Mouse (Mus musculus) heart, adult 8-10 months (tissue): Measurements from ENCODE around the gene Capn3. TPM values are rescaled to one million over a fixed set of nuclear protein-coding genes. Genes with fewer than 3 reads are reported as not detected.

ENCODE experiments used
- total RNA-seq, 4 experiments: library from RNA; stranded (reverse); gene quantifications; 2 replicates each; pipeline ENCODE4 v1.2.4; 2022

Capn3 gene
- total RNA-seq, 4 experiments from 2014 or later = 4.2 to 6.8 (median 4.6) TPM

Other genes with a start within 250 kb of the Capn3 start
- gene Pla2g4e, start 210.7 kb upstream of the Capn3 start, total RNA-seq = 1 to 10 TPM; 2.6 to 5.7 (median 3.8) TPM
- not detected for gene Pla2g4d, start 166.8 kb upstream of the Capn3 start, total RNA-seq
- under 1 TPM in 1 of 4 experiments, not detected in 3; 0.14 TPM for gene Pla2g4f, start 141.9 kb upstream of the Capn3 start, total RNA-seq
- gene Vps39, start 102.9 kb upstream of the Capn3 start, total RNA-seq = 10 to 100 TPM; 29.5 to 35.2 (median 31.4) TPM
- gene Ganc, start 52.1 kb upstream of the Capn3 start, total RNA-seq = 10 to 100 TPM; 25.4 to 33.7 (median 31.3) TPM
- 10 to 100 TPM; 15.5 to 18.5 (median 16.5) TPM for gene Tmem87a, start 51.9 kb upstream of the Capn3 start, total RNA-seq
- gene Zfp106, start 107.8 kb downstream of the Capn3 start, total RNA-seq = 100 to 1,000 TPM; 499 to 578 (median 540) TPM
- 10 to 100 TPM; 53.4 to 63.6 (median 58.4) TPM for gene Snap23, start 111.7 kb downstream of the Capn3 start, total RNA-seq
- gene Haus2, start 153.4 kb downstream of the Capn3 start, total RNA-seq = 10 to 100 TPM in 3 of 4 experiments, 1 to 10 TPM in 1; 10.0 to 12.1 (median 11.4) TPM
- gene Lrrc57, start 153.5 kb downstream of the Capn3 start, total RNA-seq = 10 to 100 TPM; 14.3 to 21.5 (median 17.8) TPM
- gene Stard9, start 173.1 kb downstream of the Capn3 start, total RNA-seq = 1 to 10 TPM; 6.1 to 8.5 (median 6.5) TPM